Mouse (Mus musculus) intestine, embryonic 14.5 days (tissue): ENCODE measurements at regions not wholly inside any gene's neighbourhood (a gene's known extent, or its start where the extent isn't known, plus 50 kb on each side); places are given as distances from the start of the nearest gene placed in this dataset.

Source experiments
- ATAC-seq: fragments of 200-750 bp; cut with Nextera tagmentation; replicated peaks from 2 replicates; pipeline ENCODE4 v1.8.0; 2017; ENCODE audit warnings: low read depth, moderate number of reproducible peaks, moderate TSS enrichment, moderate library complexity; ENCODE audit not compliant: low FRiP score, low TSS enrichment
- DNase-seq: peaks from one replicate; pipeline ENCODE4 v3.0.0-alpha.2; 2018; ENCODE audit warnings: low spot score
- H3K27ac ChIP-seq: fragments of 300-500 bp; sonication (generic); 2 replicates; pipeline ENCODE4 v1.5.1; 2014; ENCODE audit warnings: low read depth, mild to moderate bottlenecking, control low read depth
- H3K27me3 ChIP-seq: fragments of 300-500 bp; sonication (generic); replicated peaks from 2 replicates; pipeline ENCODE4 v1.6.1; 2014; ENCODE audit warnings: low read length, control low read depth; ENCODE audit not compliant: control insufficient read depth, insufficient read depth
- H3K36me3 ChIP-seq: fragments of 300-500 bp; sonication (generic); 2 replicates; pipeline ENCODE4 v1.6.1; 2014; ENCODE audit warnings: low read length, control low read depth; ENCODE audit not compliant: control insufficient read depth, insufficient read depth
- H3K4me1 ChIP-seq: fragments of 300-500 bp; sonication (generic); replicated peaks from 2 replicates; pipeline ENCODE4 v1.6.1; 2014; ENCODE audit warnings: low read length, control low read depth, mixed read lengths; ENCODE audit not compliant: control insufficient read depth, insufficient read depth
- H3K4me2 ChIP-seq: fragments of 300-500 bp; sonication (generic); 2 replicates; pipeline ENCODE4 v1.6.1; 2014; ENCODE audit warnings: low read length
- H3K4me3 ChIP-seq: fragments of 300-500 bp; sonication (generic); 2 replicates; pipeline ENCODE4 v1.5.1; 2014; ENCODE audit warnings: low read depth, low read length, control low read depth, mixed read lengths
- H3K9ac ChIP-seq: fragments of 300-500 bp; sonication (generic); 2 replicates; pipeline ENCODE4 v1.6.1; 2014; ENCODE audit warnings: mild to moderate bottlenecking, low read length
- H3K9me3 ChIP-seq: fragments of 300-500 bp; sonication (generic); 2 replicates; pipeline ENCODE4 v1.6.1; 2016; ENCODE audit warnings: low read length, control low read depth; ENCODE audit not compliant: control insufficient read depth
- WGBS: fragments of 180-500 bp; shearing (Covaris S2); extraction: QIAGEN DNeasy Blood & Tissue Kit; methylation state at CpG from one replicate; pipeline ENCODE4 v1.1.7; 2014; 5-methylcytosine and 5-hydroxymethylcytosine counted together

GRCm38 (mm10) chr3:118418981-118419380 is 142.9 kb upstream of the Dpyd start:
- 78% methylated on average over 3 of the region's 3 CpGs for WGBS
- no peak overlapping the region for H3K4me2 ChIP-seq
- no peak overlapping the region for H3K9ac ChIP-seq

GRCm38 (mm10) chr3:118421701-118422100 is 140.2 kb upstream of the Dpyd start:
- Histone ChIP-seq H3K4me1 (no peaks in the 10 kb centered on the region), H3K9me3 (no peaks in the 10 kb centered on the region), H3K4me3 (no peak overlapping the region), H3K4me2 (no peak overlapping the region), H3K27ac (no peak overlapping the region), H3K9ac (no peak overlapping the region), H3K27me3 (0 out of 2 replicates have a peak, but pooled peaks cover 4% of the 10 kb centered on the region), H3K36me3 (no peaks in the 10 kb centered on the region)
- DNase-seq (no peak), ATAC-seq (no peak)
- WGBS, result 48% methylated on average over 3 of the region's 3 CpGs

More at GRCm38 (mm10) chr3:118418981-118419380, 142.9 kb upstream of the Dpyd start:
- DNase-seq (no peak), ATAC-seq (no peak)
- H3K36me3 ChIP-seq, result no peaks in the 10 kb centered on the region
- H3K27me3 ChIP-seq, result no peaks in the 10 kb centered on the region
- no peaks in the 10 kb centered on the region for H3K9me3 ChIP-seq
- no peaks in the 10 kb centered on the region for H3K4me1 ChIP-seq
- no peak overlapping the region for H3K4me3 ChIP-seq
- H3K27ac ChIP-seq, result no peak overlapping the region

- Histone ChIP-seq H3K4me1 (no peaks in the 10 kb centered on the region), H3K27ac (no peak overlapping the region), H3K36me3 (no peaks in the 10 kb centered on the region), H3K9me3 (no peaks in the 10 kb centered on the region), H3K27me3 (peaks cover 20% of the 10 kb centered on the region), H3K4me2 (peak overlapping the region; percentile 36), H3K4me3 (no peak overlapping the region), H3K9ac (no peak overlapping the region)
- 3% methylated on average over 19 of the region's 19 CpGs for WGBS
- ATAC-seq (0 out of 2 replicates have a peak, but pooled peaks have one; percentile 40), DNase-seq (peak; percentile 66)
Measured at GRCm38 (mm10) chr3:118425748-118426147, 136.2 kb upstream of the Dpyd start.

- Histone ChIP-seq H3K4me3 (no peak overlapping the region), H3K36me3 (no peaks in the 10 kb centered on the region), H3K4me2 (no peak overlapping the region), H3K9me3 (no peaks in the 10 kb centered on the region), H3K4me1 (no peaks in the 10 kb centered on the region), H3K27me3 (peaks cover 45% of the 10 kb centered on the region), H3K27ac (no peak overlapping the region), H3K9ac (no peak overlapping the region)
- no peak; the same call in 1 of the 2 replicates for ATAC-seq
- 1% methylated on average over 5 of the region's 5 CpGs for WGBS
- peak; percentile 78 for DNase-seq
Measured at GRCm38 (mm10) chr3:118428523-118428922, 133.4 kb upstream of the Dpyd start.

GRCm38 (mm10) chr3:118429825-118430630 is 131.9 kb upstream of the Dpyd start:
- Histone ChIP-seq H3K27ac (no peak overlapping the region), H3K9ac (no peak overlapping the region), H3K4me3 (peak overlapping the region; percentile 24), H3K27me3 (peaks cover 56% of the 10 kb centered on the region), H3K9me3 (no peaks in the 10 kb centered on the region), H3K36me3 (no peaks in the 10 kb centered on the region), H3K4me1 (no peaks in the 10 kb centered on the region; the same call in 1 of the 2 replicates), H3K4me2 (peak overlapping the region; percentile 43)
- WGBS, result 10% methylated on average over 29 of the region's 29 CpGs
- ATAC-seq (no peak), DNase-seq (peak; percentile 61)

- Histone ChIP-seq H3K4me1 (no peaks in the 10 kb centered on the region; the same call in 1 of the 2 replicates), H3K4me2 (peak overlapping the region; percentile 43), H3K9me3 (no peaks in the 10 kb centered on the region), H3K9ac (no peak overlapping the region), H3K4me3 (peak overlapping the region; percentile 24), H3K36me3 (no peaks in the 10 kb centered on the region), H3K27me3 (peaks cover 61% of the 10 kb centered on the region), H3K27ac (no peak overlapping the region)
- no peak for ATAC-seq
- DNase-seq, result no peak
- 7% methylated on average over 6 of the region's 7 CpGs for WGBS
Measured at GRCm38 (mm10) chr3:118430631-118430906, 131.4 kb upstream of the Dpyd start.

- Histone ChIP-seq H3K9me3 (no peaks in the 10 kb centered on the region), H3K36me3 (no peaks in the 10 kb centered on the region), H3K4me2 (peak overlapping the region; percentile 46), H3K4me3 (peak overlapping the region; percentile 22; the same call in 1 of the 2 replicates), H3K4me1 (no peaks in the 10 kb centered on the region; the same call in 1 of the 2 replicates), H3K27me3 (peaks cover 66% of the 10 kb centered on the region), H3K9ac (no peak overlapping the region), H3K27ac (no peak overlapping the region)
- ATAC-seq (peak; percentile 74), DNase-seq (peak; percentile 94)
- 1% methylated on average over 22 of the region's 22 CpGs for whole genome bisulfite sequencing
Measured at GRCm38 (mm10) chr3:118431031-118431723, 130.8 kb upstream of the Dpyd start.

GRCm38 (mm10) chr3:118433441-118434021 is 128.4 kb upstream of the Dpyd start:
- no peak overlapping the region for H3K9ac ChIP-seq
- peaks cover 64% of the 10 kb centered on the region for H3K27me3 ChIP-seq
- H3K27ac ChIP-seq, result no peak overlapping the region
- DNase-seq, result peak; percentile 59
- H3K36me3 ChIP-seq, result no peaks in the 10 kb centered on the region
- no peaks in the 10 kb centered on the region; the same call in 1 of the 2 replicates for H3K4me1 ChIP-seq
- peak overlapping the region; percentile 42 for H3K4me3 ChIP-seq
- H3K9me3 ChIP-seq, result no peaks in the 10 kb centered on the region
- peak overlapping the region; percentile 64 for H3K4me2 ChIP-seq
- no peak for ATAC-seq
- 1% methylated on average over 31 of the region's 31 CpGs for WGBS
